Mouse (Mus musculus): Measurements from ENCODE around the gene Gse1.

Gene Gse1

DNA sequence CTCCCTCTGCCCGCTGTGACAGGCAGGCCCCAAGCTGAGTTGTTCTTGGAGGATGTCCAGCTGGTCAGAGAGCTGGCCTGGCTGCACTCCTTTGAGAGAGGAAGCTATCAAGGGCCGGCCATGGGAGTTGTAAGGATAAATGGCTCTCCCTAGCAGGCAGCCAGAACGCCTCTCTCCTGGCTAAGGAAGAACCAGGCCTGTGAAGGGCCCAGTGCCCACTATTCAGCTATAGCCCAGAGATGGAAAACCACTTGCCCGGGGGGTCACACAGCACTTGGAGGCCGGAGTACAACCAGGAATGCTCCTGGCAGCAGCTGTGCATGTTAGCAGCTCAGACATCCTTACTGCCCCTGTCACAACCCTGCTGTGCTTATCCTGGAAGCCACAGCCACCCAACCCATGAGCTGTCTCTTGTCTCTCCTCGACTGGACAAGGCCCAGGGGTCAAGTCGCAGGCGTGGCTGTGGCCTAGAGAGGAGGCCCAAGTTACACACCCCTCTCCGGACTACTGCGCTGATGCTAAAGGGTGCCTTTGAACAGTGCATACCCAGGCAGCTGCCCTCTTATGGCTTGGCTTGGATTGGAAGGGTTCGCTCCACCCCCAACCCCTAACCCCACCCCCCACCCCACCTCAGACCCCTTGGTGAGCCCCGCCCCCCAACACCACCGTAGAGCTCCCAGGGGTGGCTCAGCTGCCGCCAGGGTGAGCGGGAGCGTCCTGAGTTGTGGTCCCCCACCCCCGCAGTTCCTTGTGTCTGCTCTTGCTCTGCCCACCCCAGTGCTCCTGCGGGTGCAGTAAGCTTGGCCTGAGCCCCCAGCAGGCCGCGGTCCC lies 276.2 kb downstream of the Gse1 start:
- DNase-seq: peak; percentile 88

DNA sequence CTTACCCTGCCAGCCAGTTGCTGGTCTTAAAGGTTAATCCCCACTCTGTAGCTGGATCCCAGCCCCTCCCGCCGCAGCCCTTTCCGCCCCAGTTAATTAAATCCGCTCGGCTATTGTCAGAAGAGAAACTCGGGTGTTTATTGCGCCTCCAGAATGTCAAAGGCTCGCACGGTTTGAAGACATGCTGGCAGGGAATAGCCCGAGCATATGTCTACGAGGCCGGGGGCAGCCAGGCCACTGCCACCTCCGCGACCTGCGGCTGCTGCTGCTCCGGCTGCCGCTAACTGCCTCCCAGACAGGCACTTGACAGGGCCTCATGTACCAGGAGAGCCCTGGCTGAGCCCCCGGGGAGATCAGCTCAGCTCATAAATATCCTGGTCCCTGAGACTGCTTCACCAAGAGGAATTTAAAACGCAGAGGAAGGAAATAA lies 276.8 kb downstream of the Gse1 start:
- DNase-seq: no peak

DNA sequence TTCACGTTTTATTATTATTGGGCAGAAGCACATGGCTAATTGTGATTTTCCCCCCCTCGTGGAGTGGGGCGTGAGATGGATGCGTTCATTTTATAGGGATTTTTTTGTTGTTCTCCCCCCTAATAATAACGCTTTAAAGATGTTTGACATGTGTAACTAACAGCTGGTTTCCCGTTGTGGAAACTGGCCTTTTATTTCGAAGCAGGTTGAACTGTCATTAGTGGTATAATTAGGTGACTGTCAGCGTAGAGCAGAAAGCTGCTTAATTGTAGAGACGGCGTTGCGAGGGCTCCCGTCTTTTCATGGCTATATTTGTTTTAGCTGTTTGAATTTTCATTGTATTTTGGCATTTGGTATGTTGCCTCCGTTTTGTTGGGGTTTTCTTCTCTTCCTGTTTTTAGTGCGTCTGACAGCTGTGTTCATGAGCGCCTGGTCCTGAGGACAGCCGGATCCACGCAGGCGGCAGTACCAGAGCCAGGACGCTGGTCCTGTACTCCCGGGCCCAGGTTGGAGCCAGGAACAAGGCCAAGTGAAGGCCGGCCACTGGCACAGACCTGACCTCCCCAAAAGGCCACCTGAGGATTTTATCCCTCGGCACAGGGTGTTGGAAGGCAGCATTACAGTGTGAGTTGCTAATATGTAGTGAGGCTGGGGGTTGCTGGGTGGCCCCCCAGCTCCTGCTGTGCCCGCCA lies 277.5 kb downstream of the Gse1 start:
- no peak for DNase-seq

GRCm38 (mm10) chr8:120506562-120506961 lies 278.3 kb downstream of the Gse1 start:
- DNase-seq: peak; percentile 56

DNA sequence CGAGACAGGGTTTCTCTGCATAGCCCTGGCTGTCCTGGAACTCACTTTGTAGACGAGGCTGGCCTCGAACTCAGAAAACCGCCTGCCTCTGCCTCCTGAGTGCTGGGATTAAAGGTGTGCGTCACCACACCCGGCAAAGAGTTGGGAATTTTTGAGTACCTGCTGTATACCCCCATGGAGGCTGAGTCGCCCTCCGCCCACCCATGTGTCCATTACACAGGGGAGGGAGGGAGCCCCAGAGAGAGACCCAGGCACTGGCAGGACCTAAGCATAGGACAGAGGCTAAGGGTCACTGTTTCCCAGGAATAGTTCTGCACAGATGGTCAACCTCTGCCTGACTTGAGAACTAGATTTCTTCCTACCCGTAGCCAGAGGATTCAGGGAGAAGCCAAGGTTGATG lies 279.0 kb downstream of the Gse1 start:
- DNase-seq: no peak

DNA sequence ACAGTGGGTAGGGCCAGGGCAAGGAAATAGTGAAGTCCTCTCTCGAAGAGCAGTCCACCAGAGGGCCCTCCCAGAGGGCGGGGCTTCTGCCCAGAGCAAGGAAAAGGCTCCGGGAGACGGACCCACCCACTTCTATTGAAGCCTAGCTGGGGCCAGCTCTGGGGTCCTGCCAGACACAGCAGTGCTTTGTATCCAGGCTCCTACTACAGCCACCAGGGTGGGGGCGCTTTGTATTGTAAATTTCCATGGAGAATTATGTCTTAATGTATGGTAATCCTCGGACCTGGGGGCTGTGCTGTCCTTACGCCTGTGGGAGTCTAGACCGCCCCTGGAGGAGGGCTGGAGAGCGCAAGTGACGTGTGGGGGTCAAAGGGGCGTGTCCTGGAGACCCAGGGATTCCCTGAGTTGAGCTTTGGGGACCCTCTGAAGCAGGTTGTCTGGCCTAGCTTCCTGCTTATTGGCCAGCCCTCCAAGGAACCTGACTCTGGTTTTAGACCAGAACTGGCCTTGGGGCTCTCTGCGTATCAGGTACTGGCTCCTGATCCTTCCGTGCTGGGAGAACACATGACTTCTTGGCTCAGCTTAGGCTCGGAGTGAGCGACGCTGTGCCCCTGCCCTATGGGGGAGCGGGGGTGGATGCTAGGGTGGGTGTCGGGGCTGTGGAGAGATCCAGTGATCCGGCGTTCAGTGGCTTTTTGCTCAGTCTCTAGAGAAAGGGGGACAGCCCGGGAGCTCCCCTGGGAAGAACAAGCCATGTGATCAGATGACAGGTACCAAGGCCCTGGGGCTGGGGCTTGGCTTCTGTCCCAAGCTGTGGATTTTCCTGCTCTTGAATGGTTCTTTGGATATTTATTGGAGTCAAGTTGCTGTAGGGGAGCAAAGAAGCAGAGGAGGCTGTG lies 281.1 kb downstream of the Gse1 start:
- peak; percentile 60 for DNase-seq

DNA sequence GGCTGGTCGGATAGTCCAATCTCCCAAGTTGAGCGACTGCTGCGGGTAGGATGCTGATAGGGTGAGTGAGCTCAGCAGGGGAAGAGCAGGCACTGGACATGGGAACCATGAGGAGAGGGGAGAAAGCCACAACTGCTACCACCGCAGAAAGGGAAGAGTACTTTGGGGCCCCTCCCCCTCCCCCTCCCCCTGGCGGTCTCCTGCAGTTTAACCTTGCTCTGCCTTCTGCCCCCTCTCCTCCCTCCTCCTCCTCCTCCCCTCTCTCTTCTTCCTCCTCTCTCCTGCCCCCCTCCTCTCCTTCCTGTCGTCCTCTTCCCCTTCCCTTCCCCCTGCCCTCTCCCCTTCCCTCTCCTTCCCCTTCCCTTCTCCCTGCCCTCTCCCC lies 281.8 kb downstream of the Gse1 start:
- no peak for DNase-seq

DNA sequence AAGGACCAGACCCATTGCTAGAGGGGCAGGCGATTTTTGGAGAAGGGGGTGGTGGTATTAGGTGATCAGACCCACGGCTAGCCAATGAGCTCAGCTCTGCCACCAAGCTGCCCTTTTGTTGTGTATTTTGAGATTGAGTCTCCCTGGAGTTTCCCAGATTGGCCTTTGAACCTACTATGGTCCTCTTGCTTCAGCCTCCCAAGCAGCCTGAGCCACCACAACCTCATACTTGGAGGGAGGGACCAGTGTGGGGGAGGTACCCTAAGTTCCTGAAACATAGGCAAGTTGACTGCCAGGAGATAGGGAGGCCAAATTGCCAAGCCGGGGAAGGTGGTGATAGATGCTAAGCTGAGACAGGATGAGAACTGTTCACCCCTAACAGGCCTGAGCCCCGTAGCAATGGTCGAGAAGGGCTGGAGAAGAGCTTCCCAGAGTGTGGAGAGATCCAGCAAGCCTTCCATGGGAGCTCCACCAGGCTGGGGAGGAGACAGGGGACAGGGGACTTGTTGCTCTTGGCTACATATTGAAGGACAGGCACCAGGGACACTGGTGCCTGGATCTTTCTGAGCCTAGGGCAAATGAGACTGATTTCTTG lies 282.7 kb downstream of the Gse1 start:
- DNase-seq: peak; percentile 39

GRCm38 (mm10) chr8:120511737-120512136 lies 283.5 kb downstream of the Gse1 start:
- DNase-seq: no peak

GRCm38 (mm10) chr8:120512326-120512725 lies 284.1 kb downstream of the Gse1 start:
- no peak for DNase-seq

GRCm38 (mm10) chr8:120513145-120513544 lies 284.9 kb downstream of the Gse1 start:
- DNase-seq: no peak

GRCm38 (mm10) chr8:120513638-120514461 lies 285.6 kb downstream of the Gse1 start:
- DNase-seq: no peak

- DNase-seq: no peak
Measured at GRCm38 (mm10) chr8:120515214-120515613, 287.0 kb downstream of the Gse1 start.

DNA sequence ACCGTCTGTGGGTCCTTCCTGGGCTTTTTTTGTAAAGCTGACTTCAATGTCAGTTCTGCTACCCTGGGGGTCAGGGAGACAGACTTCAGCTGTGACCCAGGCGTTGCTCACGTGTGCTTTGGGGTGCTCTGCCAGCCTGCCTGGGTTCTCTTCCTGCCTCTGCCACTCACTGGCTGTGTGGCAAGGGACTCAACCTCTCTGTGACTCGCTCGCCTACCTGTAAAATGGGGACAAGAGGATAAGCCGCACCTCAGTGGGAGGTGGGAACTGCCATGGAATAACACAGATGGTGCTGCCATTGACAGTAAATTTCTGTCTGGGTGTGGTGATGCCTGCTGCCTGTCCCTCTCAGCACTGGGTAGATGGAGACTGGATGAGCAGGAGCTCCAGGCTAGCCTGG lies 287.4 kb downstream of the Gse1 start:
- no peak for DNase-seq

- no peak for DNase-seq
Measured at GRCm38 (mm10) chr8:120516182-120516755, 288.0 kb downstream of the Gse1 start.

DNA sequence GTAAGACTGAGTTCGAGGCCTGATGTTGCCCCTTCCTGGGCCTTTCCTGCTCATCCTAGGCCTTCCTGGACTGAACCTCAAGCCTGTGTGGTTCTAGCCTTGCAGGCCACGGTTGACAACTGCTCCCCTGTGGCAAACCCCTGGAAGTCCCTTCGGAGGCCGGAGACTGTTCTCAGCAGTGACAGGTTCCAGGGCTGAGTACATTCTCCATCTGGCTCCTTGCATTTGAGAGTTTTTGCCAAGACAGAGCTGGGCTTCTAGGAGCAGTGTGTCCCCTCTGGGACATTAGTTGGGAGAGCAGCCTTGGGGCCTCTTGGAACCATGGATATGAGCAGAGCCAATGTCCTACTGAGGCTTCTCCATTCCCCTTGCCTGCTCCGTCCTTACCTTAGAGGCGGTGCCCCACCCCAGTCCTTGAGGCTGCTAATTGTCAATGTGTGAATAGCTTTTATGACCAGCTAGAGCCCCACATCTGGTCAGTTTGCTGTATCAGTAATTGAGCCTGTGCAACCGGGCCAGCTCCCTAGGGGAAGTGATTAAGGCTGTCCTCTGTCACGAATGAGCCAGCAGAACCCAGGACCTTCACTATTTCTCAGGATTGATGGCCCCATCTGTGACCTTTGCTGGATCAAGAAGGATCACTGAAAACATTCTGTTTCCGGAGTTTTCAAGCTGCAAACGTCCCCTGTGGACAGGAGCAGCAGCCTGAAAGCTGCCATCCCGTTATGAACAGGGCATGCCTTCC lies 289.6 kb downstream of the Gse1 start:
- DNase-seq: no peak

- peak; percentile 63 for DNase-seq
Measured at GRCm38 (mm10) chr8:120518736-120519534, 290.7 kb downstream of the Gse1 start.

GRCm38 (mm10) chr8:120520287-120520686 lies 292.0 kb downstream of the Gse1 start:
- no peak for DNase-seq

- DNase-seq: peak; percentile 55
Measured at GRCm38 (mm10) chr8:120520707-120521590, 292.7 kb downstream of the Gse1 start.
